Mouse (Mus musculus): Measurements from ENCODE around the gene Racgap1.

DNA sequence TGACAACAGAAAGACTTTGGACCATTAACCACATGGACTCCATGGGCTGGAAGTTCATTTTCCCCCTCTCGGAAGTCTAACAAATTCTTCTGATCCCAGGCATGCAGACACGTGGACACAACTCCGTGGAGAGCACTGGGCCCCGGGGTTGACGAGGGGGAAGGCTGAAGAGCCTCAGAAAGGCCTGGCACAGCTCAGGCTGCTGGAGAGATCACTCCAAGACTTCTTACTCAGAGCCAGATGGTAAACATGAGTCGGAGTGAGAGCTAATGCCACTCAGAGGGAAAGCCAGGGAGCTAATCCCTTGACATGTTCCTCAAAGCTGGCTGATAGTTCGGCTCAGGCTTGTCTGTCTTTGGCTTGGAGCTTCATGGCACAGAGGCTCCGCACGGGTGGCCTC lies 36.2 kb downstream of the Racgap1 start:
- TF ChIP-seq POLR2A (IDR thresholded peaks at IDR 0.05; ENCODE audit: insufficient read depth, low read depth, low read length), result no peak
- no peak for TF ChIP-seq CTCF (IDR thresholded peaks at IDR 0.05)

Measured in heart, adult 2 months (tissue).